Comparison of ENCODE assay signal across 25 mouse cellular contexts in the genomic region with DNA sequence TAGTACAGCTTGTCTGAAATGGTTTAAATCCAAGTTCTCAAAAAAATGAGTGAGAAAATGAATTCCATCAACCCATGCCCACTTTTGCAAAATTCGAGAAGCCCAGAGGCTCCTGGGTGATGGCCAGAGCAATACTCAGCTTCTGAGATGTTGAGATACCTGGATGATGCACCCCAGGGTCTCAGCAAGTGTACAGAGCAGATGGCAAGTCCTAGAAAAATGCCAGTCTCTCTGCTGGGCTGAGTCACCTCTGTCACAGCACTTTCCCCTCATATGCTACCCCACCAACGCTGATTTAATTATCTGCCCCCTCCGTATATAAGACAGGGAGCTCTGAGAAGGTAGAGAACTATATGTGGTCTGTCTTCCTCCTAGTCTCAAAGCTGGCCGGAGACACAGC.
"Had no signal": no experiment of that assay in that cellular context is flagged by ENCODE, and none has a peak within 500 bp of the region (broad histone marks: within the 10 kb centered on the region; RNA-seq: fewer than 3 reads in every experiment).

No protein-coding gene starts in this region.

- H3K4me3 ChIP-seq: gastrocnemius, adult 2 months; heart, embryonic 10.5 days; heart, embryonic 12.5 days; hindbrain, embryonic 10.5 days; hindbrain, embryonic 13.5 days; hindbrain, embryonic 15.5 days; kidney, embryonic 15.5 days; limb, embryonic 13.5 days; limb, embryonic 15.5 days; liver, embryonic 12.5 days had no signal

- ATAC-seq: hindbrain, postnatal 0 days; intestine, embryonic 16.5 days; liver, embryonic 12.5 days had no signal

- H3K27ac ChIP-seq: gastrocnemius, adult 2 months; heart, embryonic 10.5 days; hindbrain, embryonic 10.5 days; hindbrain, embryonic 13.5 days; hindbrain, embryonic 15.5 days; hindbrain, postnatal 0 days; kidney, embryonic 15.5 days; kidney, postnatal 0 days; limb, embryonic 13.5 days; limb, embryonic 15.5 days; liver, embryonic 12.5 days; liver, embryonic 14.5 days had no signal

- H3K27me3 ChIP-seq: heart, embryonic 12.5 days; hindbrain, embryonic 13.5 days; hindbrain, embryonic 15.5 days; kidney, embryonic 15.5 days; limb, embryonic 13.5 days; limb, embryonic 15.5 days; liver, embryonic 12.5 days had no signal

- H3K4me1 ChIP-seq: heart, embryonic 10.5 days; heart, embryonic 12.5 days; hindbrain, embryonic 10.5 days; hindbrain, embryonic 13.5 days; hindbrain, embryonic 15.5 days; kidney, embryonic 15.5 days; limb, embryonic 13.5 days; limb, embryonic 15.5 days; liver, embryonic 12.5 days had no signal

- DNase-seq: gastrocnemius, adult 2 months; gastrocnemius, postnatal 10 days; gastrocnemius, postnatal 25 days; heart, adult 18-20 months; heart, postnatal 10 days; heart, postnatal 4 days; kidney, adult 11 months; kidney, adult 2 months; kidney, adult 9 months; kidney, postnatal 14 days; kidney, postnatal 36 days; layer of hippocampus, postnatal 36 days had no signal
